Mouse (Mus musculus) neural tube, embryonic 15.5 days (tissue): ENCODE results near the gene Tnfsf15. TPM values are rescaled to one million over a fixed set of nuclear protein-coding genes. Genes with fewer than 3 reads are reported as not detected.
A peak's percentile ranks its signal among the peaks of the same experiment; 100 is the strongest.

Experiments
- ATAC-seq: fragments of 200-750 bp; cut with Nextera tagmentation; 2 replicates; pipeline ENCODE4 v1.8.0; 2017; ENCODE audit warnings: mild to moderate bottlenecking, moderate TSS enrichment, moderate library complexity; ENCODE audit not compliant: low FRiP score
- H3K27ac ChIP-seq: fragments of 300-500 bp; sonication (generic); replicated peaks from 2 replicates; pipeline ENCODE4 v1.5.1; 2015; ENCODE audit warnings: mild to moderate bottlenecking, inconsistent platforms
- H3K27me3 ChIP-seq: fragments of 300-500 bp; sonication (generic); replicated peaks from 2 replicates; pipeline ENCODE4 v1.6.1; 2015; ENCODE audit warnings: inconsistent platforms
- H3K36me3 ChIP-seq: fragments of 300-500 bp; sonication (generic); 2 replicates; pipeline ENCODE4 v1.6.1; 2015; ENCODE audit warnings: inconsistent platforms
- H3K4me1 ChIP-seq: fragments of 300-500 bp; sonication (generic); 2 replicates; pipeline ENCODE4 v1.6.1; 2015; ENCODE audit warnings: inconsistent platforms
- H3K4me2 ChIP-seq: fragments of 300-500 bp; sonication (generic); 2 replicates; pipeline ENCODE4 v1.6.1; 2015; ENCODE audit warnings: inconsistent platforms, mild to moderate bottlenecking, moderate library complexity
- H3K4me3 ChIP-seq: fragments of 300-500 bp; sonication (generic); replicated peaks from 2 replicates; pipeline ENCODE4 v1.5.1; 2015; ENCODE audit warnings: mild to moderate bottlenecking, inconsistent platforms
- H3K9ac ChIP-seq: fragments of 300-500 bp; sonication (generic); replicated peaks from 2 replicates; pipeline ENCODE4 v1.6.1; 2015; ENCODE audit warnings: mild to moderate bottlenecking, inconsistent platforms
- H3K9me3 ChIP-seq: fragments of 300-500 bp; sonication (generic); replicated peaks from 2 replicates; pipeline ENCODE4 v1.6.1; 2016; ENCODE audit warnings: inconsistent platforms
- WGBS: fragments of 180-500 bp; shearing (Covaris S2); methylation state at CpG from one replicate; pipeline ENCODE4 v1.1.7; 2015; ENCODE audit warnings: mixed read lengths; 5-methylcytosine and 5-hydroxymethylcytosine counted together
- polyA plus RNA-seq: library from polyadenylated mRNA; unstranded; fragments of >200 nt; fragmentation: Nextera tagmentation; extraction: Ambion mirVana; gene quantifications from 2 replicates; pipeline ENCODE4 v1.2.1, GENCODE M21; 2015

Tnfsf15 gene
- polyA plus RNA-seq, 1 experiment from 2014 or later = not detected

DNA sequence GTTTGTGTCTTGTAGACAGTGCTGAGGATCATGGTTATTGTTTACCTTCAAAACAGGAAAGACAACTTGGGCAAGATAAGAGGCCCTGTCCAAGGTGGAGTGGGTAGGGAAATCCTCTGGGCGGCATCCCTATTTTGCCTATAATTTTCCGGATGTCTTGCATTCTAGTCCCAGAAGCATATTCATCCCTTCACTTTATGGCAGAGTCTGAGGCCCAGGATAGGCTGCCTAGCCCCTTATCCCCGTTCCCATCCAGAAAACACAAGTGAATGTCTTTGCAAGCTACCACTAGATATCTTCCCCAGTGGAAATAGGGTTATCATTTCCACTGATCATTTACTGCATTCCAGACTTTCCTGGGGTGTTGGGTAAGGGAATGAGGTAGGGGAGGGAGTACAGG lies 4.9 kb downstream of the Tnfsf15 start:
- ATAC-seq = no peak
- WGBS = 81% methylated on average over 3 of the region's 3 CpGs

DNA sequence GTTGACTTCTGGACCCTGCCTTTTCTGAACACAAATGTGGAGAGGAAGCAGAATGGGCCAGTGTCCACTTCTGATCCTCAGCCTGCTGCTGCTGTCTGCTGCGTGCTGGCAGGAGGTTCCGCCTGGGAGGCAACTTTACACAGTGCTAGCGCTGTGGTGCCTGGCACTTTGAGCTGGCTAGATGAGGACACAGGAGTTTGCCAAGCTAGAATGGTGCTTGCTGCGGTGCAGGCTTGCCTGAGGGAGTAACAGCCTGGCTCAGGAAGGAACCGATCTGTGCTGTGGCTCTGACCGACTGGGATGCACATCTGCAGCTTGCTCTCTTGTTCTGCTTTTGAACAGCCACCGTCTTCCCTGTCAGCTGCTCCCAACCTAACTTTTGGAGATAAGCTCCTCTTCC lies 5.4 kb downstream of the Tnfsf15 start:
- H3K4me2 ChIP-seq = no peak overlapping the region
- peak; percentile 70 for ATAC-seq
- no peak overlapping the region for H3K4me3 ChIP-seq
- H3K4me1 ChIP-seq = 0 out of 2 replicates have a peak, but pooled peaks cover 11% of the 10 kb centered on the region
- WGBS = 48% methylated on average over 7 of the region's 7 CpGs
- no peaks in the 10 kb centered on the region for H3K36me3 ChIP-seq
- H3K27ac ChIP-seq = no peak overlapping the region
- H3K27me3 ChIP-seq = no peaks in the 10 kb centered on the region
- H3K9me3 ChIP-seq = no peaks in the 10 kb centered on the region
- no peak overlapping the region for H3K9ac ChIP-seq

More for the DNA sequence above, 4.9 kb downstream of the Tnfsf15 start:
- 0 out of 2 replicates have a peak, but pooled peaks cover 16% of the 10 kb centered on the region for H3K4me1 ChIP-seq
- H3K9me3 ChIP-seq = no peaks in the 10 kb centered on the region
- no peak overlapping the region for H3K4me3 ChIP-seq
- no peak overlapping the region for H3K27ac ChIP-seq
- no peak overlapping the region for H3K4me2 ChIP-seq
- H3K9ac ChIP-seq = no peak overlapping the region
- no peaks in the 10 kb centered on the region for H3K36me3 ChIP-seq
- no peaks in the 10 kb centered on the region for H3K27me3 ChIP-seq

DNA sequence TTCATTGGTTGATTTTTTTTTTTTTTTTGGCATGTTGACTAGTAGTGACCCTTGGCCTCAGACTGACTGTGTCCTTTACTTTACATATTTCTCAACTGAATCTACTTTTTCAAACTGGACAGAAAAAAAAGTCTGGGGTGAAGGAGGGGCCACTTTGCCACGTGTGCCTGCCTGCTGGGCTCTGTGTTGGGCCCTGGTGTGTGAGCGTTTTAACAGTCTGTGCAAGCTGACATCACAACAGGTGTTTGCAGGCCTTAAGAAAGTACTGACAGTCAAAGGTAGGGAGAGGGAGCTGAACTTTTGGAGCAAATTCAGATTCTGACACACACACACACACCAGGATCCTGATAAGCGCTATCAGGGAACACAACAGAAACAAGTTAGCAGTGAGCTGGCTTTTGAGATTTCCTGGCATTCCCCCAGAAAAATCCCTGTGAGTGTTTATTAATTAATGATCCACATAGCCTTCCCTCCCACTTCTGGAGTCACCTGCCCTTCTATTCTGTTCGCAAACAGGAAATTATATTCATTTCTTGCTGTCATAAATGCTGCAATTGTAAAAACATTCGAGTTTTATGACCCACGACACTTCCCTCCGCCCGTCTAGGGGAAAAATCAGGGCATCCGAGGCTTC lies 6.4 kb downstream of the Tnfsf15 start:
- Histone ChIP-seq H3K9ac (no peak overlapping the region), H3K27me3 (no peaks in the 10 kb centered on the region), H3K27ac (no peak overlapping the region), H3K36me3 (no peaks in the 10 kb centered on the region), H3K9me3 (no peaks in the 10 kb centered on the region), H3K4me3 (no peak overlapping the region), H3K4me1 (0 out of 2 replicates have a peak, but pooled peaks cover 11% of the 10 kb centered on the region), H3K4me2 (no peak overlapping the region)
- ATAC-seq = no peak
- WGBS = 49% methylated on average over 9 of the region's 9 CpGs

- Histone ChIP-seq H3K4me3 (no peak overlapping the region), H3K9me3 (no peaks in the 10 kb centered on the region), H3K36me3 (no peaks in the 10 kb centered on the region), H3K27ac (no peak overlapping the region), H3K4me1 (no peaks in the 10 kb centered on the region), H3K9ac (no peak overlapping the region), H3K4me2 (no peak overlapping the region), H3K27me3 (no peaks in the 10 kb centered on the region)
- 48% methylated on average over 2 of the region's 2 CpGs for WGBS
- ATAC-seq = no peak
Observed at GRCm38 (mm10) chr4:63731299-63731698, 13.6 kb downstream of the Tnfsf15 start.

- H3K27me3 ChIP-seq = no peaks in the 10 kb centered on the region
- no peaks in the 10 kb centered on the region for H3K36me3 ChIP-seq
- WGBS = 19% methylated on average over 4 of the region's 4 CpGs
- no peak for ATAC-seq
- H3K9me3 ChIP-seq = no peaks in the 10 kb centered on the region
- H3K27ac ChIP-seq = no peak overlapping the region
- no peak overlapping the region for H3K9ac ChIP-seq
- H3K4me1 ChIP-seq = no peaks in the 10 kb centered on the region
- H3K4me3 ChIP-seq = no peak overlapping the region
- no peak overlapping the region for H3K4me2 ChIP-seq
Observed at GRCm38 (mm10) chr4:63726727-63727126, 18.2 kb downstream of the Tnfsf15 start.

- no peak overlapping the region for H3K4me2 ChIP-seq
- no peak for ATAC-seq
- WGBS = 58% methylated on average over 5 of the region's 5 CpGs
Observed at GRCm38 (mm10) chr4:63725981-63726380, 18.9 kb downstream of the Tnfsf15 start.

GRCm38 (mm10) chr4:63717922-63718643 lies 26.8 kb downstream of the Tnfsf15 start:
- H3K9ac ChIP-seq = no peak overlapping the region
- no peaks in the 10 kb centered on the region for H3K9me3 ChIP-seq
- WGBS = 75% methylated on average over 8 of the region's 8 CpGs
- no peaks in the 10 kb centered on the region for H3K36me3 ChIP-seq
- ATAC-seq = no peak
- H3K4me2 ChIP-seq = no peak overlapping the region
- H3K4me3 ChIP-seq = no peak overlapping the region
- H3K4me1 ChIP-seq = no peaks in the 10 kb centered on the region
- H3K27me3 ChIP-seq = no peaks in the 10 kb centered on the region
- H3K27ac ChIP-seq = no peak overlapping the region

More at GRCm38 (mm10) chr4:63725981-63726380, 18.9 kb downstream of the Tnfsf15 start:
- H3K27ac ChIP-seq = no peak overlapping the region
- no peak overlapping the region for H3K9ac ChIP-seq
- H3K9me3 ChIP-seq = no peaks in the 10 kb centered on the region
- no peaks in the 10 kb centered on the region for H3K4me1 ChIP-seq
- H3K4me3 ChIP-seq = no peak overlapping the region
- H3K36me3 ChIP-seq = no peaks in the 10 kb centered on the region
- H3K27me3 ChIP-seq = no peaks in the 10 kb centered on the region

DNA sequence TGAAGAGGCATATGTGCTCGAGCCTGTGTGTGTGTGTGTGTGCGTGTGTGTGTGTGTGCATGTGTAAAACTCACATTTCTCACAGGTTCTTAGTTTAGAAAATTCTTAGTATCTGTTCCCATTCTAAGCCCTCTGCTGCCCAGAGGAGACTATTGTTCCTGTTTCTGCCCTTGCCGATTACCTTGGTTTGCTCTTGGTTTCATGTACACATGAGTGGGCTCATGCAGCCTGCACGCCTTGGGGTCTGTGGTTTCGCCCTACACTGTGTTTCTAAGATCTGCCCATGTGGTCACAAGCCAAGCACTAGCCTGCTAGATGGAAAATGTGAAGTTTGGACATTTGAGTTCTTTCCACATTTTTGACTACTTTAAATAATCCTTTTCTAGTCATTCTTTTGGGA lies 33.0 kb downstream of the Tnfsf15 start:
- no peak overlapping the region for H3K4me2 ChIP-seq
- no peak for ATAC-seq
- H3K9me3 ChIP-seq = no peaks in the 10 kb centered on the region
- H3K27me3 ChIP-seq = no peaks in the 10 kb centered on the region
- 92% methylated on average over 5 of the region's 5 CpGs for WGBS
- H3K27ac ChIP-seq = no peak overlapping the region
- no peaks in the 10 kb centered on the region for H3K36me3 ChIP-seq
- H3K9ac ChIP-seq = no peak overlapping the region
- H3K4me3 ChIP-seq = no peak overlapping the region
- H3K4me1 ChIP-seq = no peaks in the 10 kb centered on the region

DNA sequence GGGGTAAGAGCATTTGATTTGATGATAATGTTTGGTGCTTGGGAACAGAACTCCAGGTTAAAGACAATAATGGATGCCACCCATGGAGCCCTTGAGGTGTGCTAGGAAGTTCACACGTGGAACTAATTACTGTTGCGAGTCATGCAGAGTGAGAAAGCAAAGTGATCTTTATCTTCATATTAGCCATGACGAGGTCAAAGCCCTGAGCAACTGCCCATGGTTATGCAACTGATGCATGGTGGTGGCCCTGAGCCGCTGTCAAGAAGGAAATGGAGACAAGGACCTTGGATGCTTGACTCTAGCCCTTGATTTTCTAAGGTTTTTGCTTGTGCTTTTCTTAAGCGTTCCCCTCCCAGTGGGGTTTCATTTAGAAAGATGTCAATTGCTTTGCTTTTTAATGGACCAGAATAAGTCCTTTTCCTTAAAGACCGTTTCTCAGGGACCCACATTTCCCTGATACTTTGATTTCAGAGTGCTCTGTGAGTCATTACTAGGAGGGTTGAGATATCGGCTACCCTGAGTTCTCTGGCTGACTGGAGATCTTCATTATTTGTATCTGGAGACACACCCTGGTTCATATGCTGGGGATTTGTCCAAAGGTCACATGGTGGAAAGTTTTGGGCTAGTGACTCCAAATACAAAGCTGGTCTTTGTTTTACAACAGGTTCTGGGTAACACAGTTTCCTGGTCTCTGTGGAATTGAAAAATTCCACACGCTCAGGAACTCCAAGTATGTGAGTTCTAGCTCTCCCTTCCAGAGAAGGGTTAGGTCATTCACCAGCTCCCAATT lies 34.3 kb downstream of the Tnfsf15 start:
- no peak for ATAC-seq
- Histone ChIP-seq H3K27me3 (no peaks in the 10 kb centered on the region), H3K36me3 (no peaks in the 10 kb centered on the region), H3K4me3 (no peak overlapping the region), H3K4me2 (no peak overlapping the region), H3K9ac (no peak overlapping the region), H3K4me1 (no peaks in the 10 kb centered on the region), H3K9me3 (no peaks in the 10 kb centered on the region), H3K27ac (no peak overlapping the region)
- 64% methylated on average over 8 of the region's 8 CpGs for WGBS

DNA sequence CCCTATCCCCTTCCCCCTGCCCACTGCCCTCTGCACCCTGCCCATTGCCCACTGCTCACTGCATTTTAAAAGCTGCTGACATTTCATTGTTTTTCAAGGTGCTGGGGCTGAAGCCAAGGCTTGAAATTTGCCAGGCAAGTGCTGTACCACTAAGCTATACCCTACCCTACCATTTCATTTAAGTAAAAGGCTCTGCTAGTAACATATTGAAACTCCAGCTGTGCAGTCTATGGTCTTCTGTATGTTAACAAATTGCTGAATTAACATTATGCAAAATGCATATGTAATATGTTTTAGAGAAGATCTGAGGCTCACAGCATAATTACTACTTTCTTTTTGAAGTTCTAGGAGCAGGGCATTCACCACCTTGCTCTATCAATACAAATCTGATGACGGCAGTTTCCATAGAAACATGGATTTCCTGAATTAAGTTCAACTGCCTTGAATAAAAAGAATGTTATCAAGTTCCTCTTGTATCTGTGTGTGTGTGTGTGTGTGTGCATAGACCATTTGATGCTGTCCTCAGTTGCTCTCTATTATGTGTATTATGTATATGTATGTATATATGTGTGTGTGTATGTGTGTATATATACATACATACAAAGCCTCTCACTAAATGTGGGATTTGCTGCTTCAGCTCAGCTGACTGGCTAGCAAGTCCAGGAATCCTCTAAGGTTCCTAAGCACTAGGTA lies 38.5 kb downstream of the Tnfsf15 start:
- Histone ChIP-seq H3K4me1 (no peaks in the 10 kb centered on the region), H3K9ac (no peak overlapping the region), H3K4me2 (no peak overlapping the region), H3K9me3 (no peaks in the 10 kb centered on the region), H3K4me3 (no peak overlapping the region), H3K36me3 (no peaks in the 10 kb centered on the region), H3K27ac (no peak overlapping the region), H3K27me3 (no peaks in the 10 kb centered on the region)
- 71% methylated on average over 1 of the region's 1 CpGs for WGBS
- no peak for ATAC-seq

DNA sequence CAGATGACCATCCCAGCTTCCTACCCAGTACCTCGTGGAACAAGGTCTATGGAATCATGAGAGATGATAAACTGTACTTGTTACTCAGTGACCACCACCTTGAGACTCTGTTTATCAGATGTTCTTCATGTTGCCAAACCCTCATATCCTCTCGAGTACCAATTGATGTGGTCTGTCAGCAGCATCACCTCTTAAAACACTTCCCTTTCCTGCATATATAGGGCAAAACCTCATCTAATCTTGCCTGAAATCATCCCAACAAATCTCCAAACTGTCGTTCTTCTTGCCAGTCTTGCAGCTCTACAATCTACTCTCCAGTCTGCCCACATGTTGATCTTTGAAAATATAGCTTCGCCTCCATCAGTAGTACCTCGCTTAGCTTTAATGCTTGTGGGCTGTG lies 40.7 kb downstream of the Tnfsf15 start:
- ATAC-seq = no peak
- Histone ChIP-seq H3K4me1 (no peaks in the 10 kb centered on the region), H3K36me3 (no peaks in the 10 kb centered on the region), H3K27ac (no peak overlapping the region), H3K27me3 (no peaks in the 10 kb centered on the region), H3K9me3 (no peaks in the 10 kb centered on the region), H3K4me2 (no peak overlapping the region), H3K9ac (no peak overlapping the region), H3K4me3 (no peak overlapping the region)
- 86% methylated on average over 5 of the region's 5 CpGs for WGBS
